In the genomic region with DNA sequence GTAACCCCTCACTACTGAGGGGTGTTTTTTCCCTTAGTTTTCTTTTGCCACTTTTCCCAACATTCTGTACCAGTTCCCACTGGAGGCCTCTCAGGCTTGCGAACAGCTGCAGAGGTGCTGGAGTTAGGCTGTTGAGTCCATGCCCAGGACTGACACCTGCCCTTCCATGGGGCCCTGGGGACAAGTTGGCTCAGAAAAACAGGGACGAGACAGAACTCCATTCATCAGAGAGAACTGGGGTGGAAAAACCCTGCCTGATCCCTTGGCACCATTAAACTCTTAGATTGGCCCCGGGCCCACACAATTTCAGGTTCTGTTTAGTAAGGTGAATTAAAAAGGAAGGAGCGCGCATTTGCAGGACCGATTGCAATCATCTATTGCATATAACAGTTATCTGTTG, we compare ENCODE assay signal across 11 mouse cellular contexts. TPM values are rescaled to one million over a fixed set of nuclear protein-coding genes. Genes with fewer than 3 reads are reported as not detected.
DNase-seq lines count a peak whose midpoint lies in the region.
"Had no signal": no experiment of that assay in that cellular context is flagged by ENCODE, and none has a peak within 500 bp of the region (broad histone marks: within the 10 kb centered on the region; RNA-seq: fewer than 3 reads in every experiment).

No protein-coding gene starts in this region.

- peak; percentile 12 for DNase-seq in gastrocnemius, postnatal 10 days
- DNase-seq in gastrocnemius, postnatal 25 days = no peak
- DNase-seq in retina, postnatal 1 day = peak; percentile 29
- DNase-seq in retina, embryonic 14.5 days (ENCODE audit: low spot score) = no peak
- peak; percentile 7 for DNase-seq in kidney, adult 9 months
- DNase-seq in urinary bladder, adult 2 months (ENCODE audit: low spot score) = no peak
- no peak for DNase-seq in lung, postnatal 4 days
- no peak for DNase-seq in T-cell, adult 2 months (ENCODE audit: low spot score)

RNA-seq across cellular contexts. Expression of gene Dcx, which starts 48.8 kb away (rescaled TPM):
- total RNA-seq in gastrocnemius, postnatal 10 days (2021) = 1 to 10 TPM; 3.0 to 3.2 TPM
- under 1 TPM in 1 of 2 experiments, not detected in 1; 0.16 TPM for total RNA-seq in gastrocnemius, postnatal 25 days (2021)
- 0.03 and 0.06 TPM in 2 replicates for polyA plus RNA-seq in urinary bladder, adult 2 months (2012; rRNA removed)
- total RNA-seq: heart, adult 8-10 months; MEL had no signal
- polyA plus RNA-seq: C2C12 had no signal

RNA-seq across cellular contexts. Expression of gene Capn6, which starts 57.1 kb away (rescaled TPM):
- 100 to 1,000 TPM; 103 to 104 TPM for total RNA-seq in gastrocnemius, postnatal 10 days (2021)
- total RNA-seq in gastrocnemius, postnatal 25 days (2021) = 1 to 10 TPM; 7.6 to 8.2 TPM
- polyA plus RNA-seq in urinary bladder, adult 2 months (2012; rRNA removed) = 5.3 and 6.6 TPM in 2 replicates
- total RNA-seq: MEL had no signal

Comparison
In these comparisons a context has a peak if more than half of its experiments do, and no peak if none do; other contexts are left out.
1. DNase-seq: peak in gastrocnemius, postnatal 10 days (single experiment), retina, postnatal 1 day (single experiment) and kidney, adult 9 months (single experiment); none in gastrocnemius, postnatal 25 days (single experiment), retina, embryonic 14.5 days (single experiment), urinary bladder, adult 2 months (single experiment), lung, postnatal 4 days (0 of 2) and T-cell, adult 2 months (single experiment).
2. RNA of gene Capn6, which starts 57.1 kb away (total RNA-seq): 103 to 104 TPM in gastrocnemius, postnatal 10 days; 7.6 to 8.2 TPM in gastrocnemius, postnatal 25 days; every median in the first group is over 10 times any median in the second.